Mouse (Mus musculus) ovary, postnatal 10 days (tissue): ENCODE measurements around the gene Ufc1.
A peak's percentile ranks its signal among the peaks of the same experiment; 100 is the strongest.
"Not testable (repeated sequence)": the region's sequence is repeated elsewhere in the genome, so short reads cannot be mapped to it uniquely, and the experiment has no call there.

ENCODE experiments used
- DNase-seq: peaks from one replicate; pipeline ENCODE4 v3.0.0; 2022; ENCODE audit warnings: low spot score

Gene Ufc1

GRCm38 (mm10) chr1:171294298-171295062 is at the start of gene Ufc1:
Gene Ufc1, minus strand, starts transcription at chr1:171295024.
- DNase-seq: peak; percentile 82

GRCm38 (mm10) chr1:171343922-171344677 is 49.3 kb upstream of the Ufc1 start:
- DNase-seq: no peak

GRCm38 (mm10) chr1:171342262-171343207 is 47.7 kb upstream of the Ufc1 start:
- DNase-seq: no peak

- DNase-seq: no peak
These were observed 35.4 kb upstream of the Ufc1 start for GRCm38 (mm10) chr1:171330216-171330560.

- DNase-seq: no peak
These were observed 34.8 kb upstream of the Ufc1 start for GRCm38 (mm10) chr1:171329433-171330215.

GRCm38 (mm10) chr1:171328839-171329432 is 34.1 kb upstream of the Ufc1 start, which contains the start of gene Dedd:
Gene Dedd, plus strand, starts transcription at chr1:171329145.
- peak; percentile 75 for DNase-seq

GRCm38 (mm10) chr1:171328244-171328643 is 33.4 kb upstream of the Ufc1 start:
- no peak for DNase-seq

GRCm38 (mm10) chr1:171326588-171326987 is 31.8 kb upstream of the Ufc1 start:
- DNase-seq: not testable (repeated sequence)

- DNase-seq: no peak
These were observed 30.7 kb upstream of the Ufc1 start for GRCm38 (mm10) chr1:171325571-171325970.

- DNase-seq: no peak
These were observed 27.2 kb upstream of the Ufc1 start for GRCm38 (mm10) chr1:171322012-171322411.

GRCm38 (mm10) chr1:171321415-171321814 is 26.6 kb upstream of the Ufc1 start:
- no peak for DNase-seq

GRCm38 (mm10) chr1:171320151-171320550 is 25.3 kb upstream of the Ufc1 start:
- no peak for DNase-seq

GRCm38 (mm10) chr1:171319748-171320147 is 24.9 kb upstream of the Ufc1 start:
- DNase-seq: no peak

GRCm38 (mm10) chr1:171309321-171309720 is 14.5 kb upstream of the Ufc1 start:
- DNase-seq: no peak

- DNase-seq: not testable (repeated sequence)
These were observed 11.3 kb upstream of the Ufc1 start for GRCm38 (mm10) chr1:171306157-171306556.

GRCm38 (mm10) chr1:171298226-171298625 is 3.4 kb upstream of the Ufc1 start:
- no peak for DNase-seq

- DNase-seq: no peak
These were observed 209 bp upstream of the Ufc1 start for GRCm38 (mm10) chr1:171295063-171295402.

GRCm38 (mm10) chr1:171293906-171294297 is 922 bp downstream of the Ufc1 start:
- no peak for DNase-seq

GRCm38 (mm10) chr1:171293351-171293750 is 1.5 kb downstream of the Ufc1 start:
- DNase-seq: no peak

- no peak for DNase-seq
These were observed 6.5 kb downstream of the Ufc1 start for GRCm38 (mm10) chr1:171288328-171288727.
